Mouse (Mus musculus): ENCODE measurements around the gene D7Ertd443e.

D7Ertd443e gene

DNA sequence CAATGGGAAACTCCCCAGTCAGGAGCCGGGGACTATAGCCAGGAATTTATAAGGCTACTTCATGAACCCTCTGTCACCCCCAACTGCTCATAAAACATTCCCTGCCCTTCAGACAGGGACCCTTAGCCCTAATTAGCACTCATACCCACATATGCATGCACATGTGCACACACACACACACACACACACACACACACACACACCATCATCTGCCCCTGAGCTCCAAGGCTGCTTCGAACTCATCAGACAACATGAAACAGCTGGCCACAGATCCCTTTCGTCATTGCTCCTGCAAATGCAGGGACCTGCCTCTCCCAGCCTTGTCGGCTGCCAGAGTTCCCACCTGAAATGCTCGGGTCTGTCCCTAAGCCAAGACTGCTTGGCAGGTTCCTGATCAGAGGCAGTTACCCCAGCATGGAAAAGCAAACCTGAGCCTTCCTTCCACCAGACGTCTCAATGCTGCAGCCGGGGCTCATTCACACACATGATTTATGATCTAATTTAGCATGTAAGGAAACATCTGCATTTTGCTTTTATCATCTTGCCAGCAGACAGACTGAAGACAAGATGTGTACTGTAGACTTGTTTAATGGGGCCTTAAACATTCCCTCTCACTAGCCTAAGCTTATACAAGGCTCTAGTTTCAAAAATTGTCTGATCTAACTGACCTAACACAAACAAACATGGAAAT, 95.7 kb downstream of the D7Ertd443e start:
- DNase-seq (ENCODE audit: low read depth, low spot score) = no peak

GRCm38 (mm10) chr7:134289126-134289525, 96.3 kb downstream of the D7Ertd443e start:
- no peak for DNase-seq (ENCODE audit: low read depth, low spot score)

DNA sequence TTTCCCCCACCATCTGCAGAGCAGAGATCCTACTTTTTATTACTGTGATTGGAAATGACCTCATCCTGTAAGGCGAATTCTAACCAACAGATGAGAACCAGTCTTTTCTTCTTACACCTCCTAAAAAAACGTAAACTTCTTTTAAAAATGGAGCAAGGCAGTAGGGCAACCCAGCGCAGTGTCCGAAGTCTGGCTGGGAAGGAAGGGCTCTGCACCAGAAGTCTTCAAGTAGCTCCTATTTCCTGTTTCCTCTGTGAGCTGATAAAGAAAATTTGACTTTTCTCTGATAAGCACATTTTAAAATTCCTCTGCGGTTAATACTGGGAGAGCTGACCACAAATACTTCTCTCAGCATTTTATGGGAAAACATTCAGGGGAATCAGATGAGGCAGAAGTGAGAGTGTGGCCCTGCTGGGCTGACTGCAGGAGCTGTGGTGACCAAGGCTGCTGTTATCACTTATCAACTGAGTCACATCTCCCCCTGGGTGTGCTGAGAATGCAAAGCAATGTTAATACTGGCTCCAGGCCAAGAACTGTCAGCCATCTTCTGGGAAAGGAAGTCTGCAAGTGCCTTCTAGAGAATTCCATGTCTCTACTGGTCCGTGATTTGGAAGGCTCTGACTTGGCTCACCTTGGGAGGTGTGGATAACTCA, 97.8 kb downstream of the D7Ertd443e start:
- no peak for DNase-seq (ENCODE audit: low read depth, low spot score)

GRCm38 (mm10) chr7:134272956-134273355, 112.5 kb downstream of the D7Ertd443e start:
- DNase-seq (ENCODE audit: low read depth, low spot score) = no peak

- no peak for DNase-seq (ENCODE audit: low read depth, low spot score)
Measured at GRCm38 (mm10) chr7:134272421-134272820, 113.0 kb downstream of the D7Ertd443e start.

GRCm38 (mm10) chr7:134265783-134266182, 119.7 kb downstream of the D7Ertd443e start:
- no peak for DNase-seq (ENCODE audit: low read depth, low spot score)

DNA sequence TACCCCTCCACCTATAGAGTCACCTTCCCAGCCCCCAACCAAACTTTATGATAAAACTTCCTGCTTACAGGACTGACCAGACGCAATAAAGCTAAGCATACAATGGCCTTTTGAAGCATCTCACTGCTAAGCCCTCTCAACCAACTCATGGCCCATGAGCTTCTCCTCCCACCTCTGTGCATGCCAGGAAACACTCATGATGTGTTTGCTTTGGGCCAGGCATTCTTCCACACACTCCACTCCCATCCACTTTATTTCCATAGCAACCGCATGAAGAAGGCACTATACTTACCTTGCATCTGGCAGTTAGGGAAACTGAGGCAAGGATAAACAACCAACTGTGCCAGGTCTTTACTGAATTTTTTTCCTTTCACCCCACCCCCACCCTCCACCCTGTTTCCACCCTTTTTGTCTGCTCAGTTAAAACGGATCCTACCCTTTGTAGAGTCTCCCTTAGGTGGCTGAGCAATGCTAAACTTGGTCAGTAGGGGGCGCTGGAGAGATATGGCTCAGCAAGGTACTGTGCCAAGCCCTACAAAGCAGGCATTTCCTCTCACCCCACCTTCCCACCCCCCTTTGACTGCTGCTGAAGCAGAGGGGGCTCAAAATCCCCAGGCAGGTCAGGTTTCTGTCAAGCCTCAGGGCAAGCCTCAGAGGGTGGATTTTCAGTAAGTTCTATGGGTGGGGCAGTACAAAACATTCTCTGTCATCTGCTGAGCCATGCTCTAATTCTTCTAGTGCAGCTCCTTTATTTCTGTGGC, 122.1 kb downstream of the D7Ertd443e start:
- DNase-seq (ENCODE audit: low read depth, low spot score) = peak; percentile 18

DNA sequence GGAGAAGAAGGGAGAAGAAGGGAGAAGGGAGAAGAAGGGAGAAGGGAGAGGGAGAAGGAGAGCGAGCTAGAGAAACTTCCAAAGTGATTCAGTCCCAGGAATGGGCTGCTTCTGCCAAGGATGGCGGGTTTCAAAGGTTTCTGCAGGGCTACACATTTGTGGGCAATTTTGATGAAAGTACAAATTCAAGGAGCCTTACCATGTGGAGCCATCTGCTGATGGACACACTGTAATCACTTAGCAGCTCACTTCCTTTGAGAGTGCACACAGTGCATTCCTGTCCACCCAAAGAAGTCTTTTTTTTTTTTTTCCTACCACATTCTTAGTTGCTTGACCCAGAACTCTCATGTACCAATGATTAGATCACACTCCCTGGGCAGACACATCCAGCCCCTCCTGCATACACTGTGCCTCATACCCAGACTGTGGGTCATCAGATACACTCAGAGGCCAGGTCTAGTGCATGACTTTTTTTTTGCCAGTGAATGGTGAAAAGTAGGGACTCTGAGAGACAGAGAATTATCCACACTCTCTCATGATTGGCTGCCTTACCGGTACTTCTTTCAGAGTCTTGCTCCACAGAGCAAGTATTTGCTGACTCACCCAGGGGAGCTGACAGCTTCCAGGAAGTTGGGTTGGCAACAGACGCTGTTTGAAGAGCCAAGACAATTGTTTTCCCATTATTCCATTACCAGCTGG, 124.3 kb downstream of the D7Ertd443e start:
- DNase-seq (ENCODE audit: low read depth, low spot score) = peak; percentile 52

DNA sequence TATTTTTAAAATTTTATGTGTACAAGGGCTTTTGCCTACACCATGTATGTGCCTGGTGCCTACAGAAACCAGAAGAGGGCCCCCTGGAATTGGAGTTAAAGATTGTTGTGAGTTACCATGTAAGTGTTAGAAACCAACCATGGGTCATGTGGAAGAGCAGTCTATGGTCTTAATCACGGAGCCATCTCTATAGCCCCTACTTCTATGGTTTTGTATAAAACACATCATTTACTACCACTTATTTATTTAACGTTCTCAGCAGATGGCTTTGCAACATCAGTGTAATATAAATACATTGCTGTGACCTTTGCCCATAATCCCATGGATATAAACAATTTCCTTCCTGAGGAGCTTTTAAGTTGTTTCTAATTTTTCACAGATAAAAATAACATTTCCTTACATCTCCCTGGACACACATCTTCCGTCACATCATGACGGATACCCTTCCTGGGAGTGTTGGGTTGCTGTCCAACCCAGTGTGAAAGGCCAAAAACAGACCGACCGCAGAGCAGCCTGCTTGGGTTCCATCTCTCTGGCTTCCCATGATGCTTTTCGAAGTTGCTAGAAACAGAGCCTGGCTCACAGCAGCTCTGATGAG, 135.1 kb downstream of the D7Ertd443e start:
- DNase-seq (ENCODE audit: low read depth, low spot score) = no peak

DNA sequence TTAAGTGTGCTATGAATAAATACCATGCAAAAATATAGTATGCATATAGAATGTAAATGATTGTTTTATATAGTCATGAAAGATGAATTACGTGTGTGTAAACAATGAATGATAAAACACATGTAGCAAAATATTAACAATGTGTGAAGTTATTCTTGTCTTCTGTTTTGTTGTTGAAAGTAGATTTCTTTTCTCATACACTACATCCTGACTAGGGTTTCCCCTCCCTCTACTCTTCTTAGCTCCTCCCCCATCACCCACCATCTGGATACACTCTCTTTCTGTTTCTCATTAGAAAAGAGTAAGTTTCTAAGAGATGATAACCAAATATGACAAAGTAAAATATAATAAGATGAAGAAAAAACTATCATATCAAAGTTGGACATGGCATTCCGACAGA, 137.4 kb downstream of the D7Ertd443e start:
- DNase-seq (ENCODE audit: low read depth, low spot score) = no peak

GRCm38 (mm10) chr7:134246624-134247023, 138.8 kb downstream of the D7Ertd443e start:
- DNase-seq (ENCODE audit: low read depth, low spot score) = no peak

GRCm38 (mm10) chr7:134242773-134243172, 142.7 kb downstream of the D7Ertd443e start:
- no peak for DNase-seq (ENCODE audit: low read depth, low spot score)

- DNase-seq (ENCODE audit: low read depth, low spot score) = no peak
Measured at GRCm38 (mm10) chr7:134241212-134241611, 144.2 kb downstream of the D7Ertd443e start.

GRCm38 (mm10) chr7:134240579-134240978, 144.9 kb downstream of the D7Ertd443e start:
- DNase-seq (ENCODE audit: low read depth, low spot score) = no peak

GRCm38 (mm10) chr7:134238863-134239262, 146.6 kb downstream of the D7Ertd443e start:
- no peak for DNase-seq (ENCODE audit: low read depth, low spot score)

- DNase-seq (ENCODE audit: low read depth, low spot score) = no peak
Measured at GRCm38 (mm10) chr7:134237356-134237755, 148.1 kb downstream of the D7Ertd443e start.

- DNase-seq (ENCODE audit: low read depth, low spot score) = no peak
Measured at GRCm38 (mm10) chr7:134236727-134237126, 148.7 kb downstream of the D7Ertd443e start.

- DNase-seq (ENCODE audit: low read depth, low spot score) = no peak
Measured at GRCm38 (mm10) chr7:134235552-134235951, 149.9 kb downstream of the D7Ertd443e start.

- DNase-seq (ENCODE audit: low read depth, low spot score) = no peak
Measured at GRCm38 (mm10) chr7:134231378-134232346, 153.8 kb downstream of the D7Ertd443e start, which contains the start of gene Adam12. Gene Adam12 (minus strand): TSS chr7:134232146.

GRCm38 (mm10) chr7:134230708-134231107, 154.8 kb downstream of the D7Ertd443e start:
- DNase-seq (ENCODE audit: low read depth, low spot score) = no peak
